Mouse (Mus musculus) cortical plate, adult 2 months (tissue): ENCODE data around the gene Cox8c.

ENCODE experiments used
- CTCF ChIP-seq: fragments of 200-500 bp; IDR thresholded peaks from 2 replicates; pipeline ENCODE4 v1.5.1; 2011; ENCODE audit warnings: mild to moderate bottlenecking, control low read depth, low read length; ENCODE audit not compliant: insufficient read depth; ENCODE audit errors: extremely low read depth
- POLR2A ChIP-seq: fragments of 200-500 bp; IDR thresholded peaks from 2 replicates; pipeline ENCODE4 v1.6.1; 2011; ENCODE audit warnings: mild to moderate bottlenecking, low read length, control low read depth; ENCODE audit not compliant: insufficient read depth; ENCODE audit errors: extremely low read depth

DNA sequence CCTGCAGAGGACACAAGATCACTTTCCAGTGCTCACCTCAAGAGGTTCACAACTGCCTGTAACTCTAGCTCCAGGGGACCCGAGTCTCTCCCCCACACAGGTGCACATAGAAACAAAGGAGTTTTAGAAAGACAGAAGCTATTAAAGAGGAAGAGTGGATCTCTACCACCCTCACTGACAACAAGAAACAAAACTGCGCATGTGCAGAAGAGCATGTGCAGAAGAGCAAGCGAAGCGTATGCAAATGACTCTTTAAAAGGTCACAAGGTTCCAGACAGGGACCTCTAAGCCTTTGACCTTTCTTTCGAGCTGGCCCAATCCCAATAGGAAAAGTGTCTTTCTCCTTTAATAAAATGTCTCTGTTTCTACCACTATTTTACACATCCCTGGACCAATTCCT is 10.5 kb upstream of the Cox8c start:
- TF ChIP-seq CTCF (no peak), POLR2A (no peak)
